In genomic region chrX:48452231-48452890, GRCm38 (mm10) we compare ENCODE assay signal across 8 mouse cellular contexts. TPM values are rescaled to one million over a fixed set of nuclear protein-coding genes. Genes with fewer than 3 reads are reported as not detected.
DNase-seq lines count a peak whose midpoint lies in the region; ATAC-seq lines count a peak whose summit lies in the region.

No protein-coding gene starts in this region.

- H3K4me2 ChIP-seq in embryonic facial prominence, embryonic 13.5 days: peak overlapping the region; percentile 58
- peak overlapping the region; percentile 29; the same call in 1 of the 2 replicates for H3K4me2 ChIP-seq in hindbrain, embryonic 11.5 days (replicated peaks; ENCODE audit: low read depth, low read length)
- peak overlapping the region; percentile 79 for H3K4me2 ChIP-seq in liver, embryonic 15.5 days
- peak overlapping the region; percentile 57 for H3K4me2 ChIP-seq in stomach, embryonic 16.5 days (ENCODE audit: low read depth, low read length)

- peaks cover 17% of the 10 kb centered on the region for H3K27me3 ChIP-seq in embryonic facial prominence, embryonic 13.5 days
- peaks cover 18% of the 10 kb centered on the region for H3K27me3 ChIP-seq in hindbrain, embryonic 11.5 days (ENCODE audit: control insufficient read depth, insufficient read depth, low read length)
- peaks cover 16% of the 10 kb centered on the region for H3K27me3 ChIP-seq in liver, embryonic 15.5 days
- H3K27me3 ChIP-seq in stomach, embryonic 16.5 days (ENCODE audit: control insufficient read depth, insufficient read depth, low read length): no peaks in the 10 kb centered on the region

- H3K36me3 ChIP-seq in embryonic facial prominence, embryonic 13.5 days: no peaks in the 10 kb centered on the region
- H3K36me3 ChIP-seq in hindbrain, embryonic 11.5 days (ENCODE audit: control insufficient read depth, insufficient read depth, low read length): no peaks in the 10 kb centered on the region
- no peaks in the 10 kb centered on the region for H3K36me3 ChIP-seq in liver, embryonic 15.5 days (replicated peaks)
- H3K36me3 ChIP-seq in stomach, embryonic 16.5 days (ENCODE audit: control insufficient read depth, insufficient read depth, low read length): no peaks in the 10 kb centered on the region

- H3K9me3 ChIP-seq in embryonic facial prominence, embryonic 13.5 days: no peaks in the 10 kb centered on the region
- no peaks in the 10 kb centered on the region for H3K9me3 ChIP-seq in hindbrain, embryonic 11.5 days (ENCODE audit: control insufficient read depth, low read length)
- no peaks in the 10 kb centered on the region for H3K9me3 ChIP-seq in liver, embryonic 15.5 days (replicated peaks)
- no peaks in the 10 kb centered on the region for H3K9me3 ChIP-seq in stomach, embryonic 16.5 days (replicated peaks; ENCODE audit: control insufficient read depth, low read length)

- 37% methylated on average over 9 of the region's 9 CpGs for WGBS in embryonic facial prominence, embryonic 13.5 days
- 38% methylated on average over 9 of the region's 9 CpGs for WGBS in hindbrain, embryonic 11.5 days
- WGBS in liver, embryonic 15.5 days (ENCODE audit: insufficient replicate concordance): 24% methylated on average over 9 of the region's 9 CpGs
- WGBS in stomach, embryonic 16.5 days: 25% methylated on average over 9 of the region's 9 CpGs

- H3K4me3 ChIP-seq in embryonic facial prominence, embryonic 13.5 days: peak overlapping the region; percentile 52
- H3K4me3 ChIP-seq in hindbrain, embryonic 11.5 days (ENCODE audit: low read depth, low read length): no peak overlapping the region; the same call in 1 of the 2 replicates
- H3K4me3 ChIP-seq in liver, embryonic 15.5 days (replicated peaks): peak overlapping the region; percentile 67
- H3K4me3 ChIP-seq in stomach, embryonic 16.5 days (replicated peaks; ENCODE audit: low read length): peak overlapping the region; percentile 65

- H3K9ac ChIP-seq in embryonic facial prominence, embryonic 13.5 days: peak overlapping the region; percentile 72; the same call in 1 of the 2 replicates
- no peak overlapping the region for H3K9ac ChIP-seq in hindbrain, embryonic 11.5 days (ENCODE audit: low read depth, low read length)
- peak overlapping the region; percentile 63 for H3K9ac ChIP-seq in liver, embryonic 15.5 days
- H3K9ac ChIP-seq in stomach, embryonic 16.5 days (ENCODE audit: low read length): peak overlapping the region; percentile 81

- ATAC-seq in embryonic facial prominence, embryonic 13.5 days (ENCODE audit: insufficient number of reproducible peaks, insufficient read depth, low FRiP score, low TSS enrichment, low read depth): no peak
- ATAC-seq in hindbrain, embryonic 11.5 days (ENCODE audit: low FRiP score): no peak
- ATAC-seq in liver, embryonic 15.5 days (ENCODE audit: insufficient read depth): no peak
- no peak for ATAC-seq in stomach, embryonic 16.5 days (ENCODE audit: insufficient read depth, low FRiP score)
- ATAC-seq in activated CD4-positive, CD25-positive, alpha-beta regulatory T cell, adult 4 months: no peak

- H3K27ac ChIP-seq in embryonic facial prominence, embryonic 13.5 days: no peak overlapping the region
- H3K27ac ChIP-seq in hindbrain, embryonic 11.5 days (ENCODE audit: low read depth, low read length): no peak overlapping the region
- peak overlapping the region; percentile 57; the same call in 1 of the 2 replicates for H3K27ac ChIP-seq in liver, embryonic 15.5 days (replicated peaks)
- peak overlapping the region; percentile 87 for H3K27ac ChIP-seq in stomach, embryonic 16.5 days (ENCODE audit: low read length)

- peak; percentile 40 for DNase-seq in gastrocnemius, adult 18-20 months (ENCODE audit: low spot score)
- DNase-seq in gastrocnemius, adult 8-10 months (ENCODE audit: low spot score in 2 of 2): no peak
- DNase-seq in hindbrain, embryonic 11.5 days (ENCODE audit: low spot score): no peak
- no peak for DNase-seq in embryo, embryonic 11 days

- no peaks in the 10 kb centered on the region for H3K4me1 ChIP-seq in embryonic facial prominence, embryonic 13.5 days
- no peaks in the 10 kb centered on the region for H3K4me1 ChIP-seq in hindbrain, embryonic 11.5 days (replicated peaks; ENCODE audit: control insufficient read depth, insufficient read depth, low read length)
- peaks cover 26% of the 10 kb centered on the region for H3K4me1 ChIP-seq in liver, embryonic 15.5 days (replicated peaks)
- H3K4me1 ChIP-seq in stomach, embryonic 16.5 days (ENCODE audit: control insufficient read depth, insufficient read depth, low read length): 0 out of 2 replicates have a peak, but pooled peaks cover 6% of the 10 kb centered on the region

RNA-seq across cellular contexts. Expression of gene Elf4, which starts 10.6 kb away (rescaled TPM):
- 1 to 10 TPM; 1.6 to 2.3 TPM for total RNA-seq in gastrocnemius, adult 18-20 months (2021)
- 1 to 10 TPM in 2 of 4 experiments, under 1 TPM in 2; 0.70 to 1.9 (median 1.1) TPM for total RNA-seq in gastrocnemius, adult 8-10 months (2022)
- 4.5 and 5.2 TPM in 2 replicates for polyA plus RNA-seq in embryonic facial prominence, embryonic 13.5 days (2015; fragmentation: Nextera tagmentation; extraction: Ambion mirVana)
- polyA plus RNA-seq in hindbrain, embryonic 11.5 days (2014; fragmentation: Nextera tagmentation; extraction: Ambion mirVana): 1.9 and 2.3 TPM in 2 replicates
- polyA plus RNA-seq in liver, embryonic 15.5 days (2015; fragmentation: Nextera tagmentation; extraction: Ambion mirVana): 2.3 and 2.4 TPM in 2 replicates
- 9.1 and 9.3 TPM in 2 replicates for polyA plus RNA-seq in stomach, embryonic 16.5 days (2015; fragmentation: Nextera tagmentation; extraction: Ambion mirVana)
- polyA plus RNA-seq in activated CD4-positive, CD25-positive, alpha-beta regulatory T cell, adult 4 months (2017; shearing (Covaris generic)): 10 to 100 TPM; 29.1 to 30.6 TPM

Comparison
In these comparisons a context has a peak if more than half of its experiments do, and no peak if none do; other contexts are left out.
1. H3K27ac ChIP-seq: peak in liver, embryonic 15.5 days (single experiment) and stomach, embryonic 16.5 days (single experiment); none in embryonic facial prominence, embryonic 13.5 days (single experiment) and hindbrain, embryonic 11.5 days (single experiment).
2. H3K4me2 ChIP-seq: peak in every context shown above with its lines; median percentile 79 in liver, embryonic 15.5 days; 58 in embryonic facial prominence, embryonic 13.5 days; 57 in stomach, embryonic 16.5 days; 29 in hindbrain, embryonic 11.5 days.